Mouse (Mus musculus) liver, adult 2 months (tissue): Measurements from ENCODE around the gene Myo18a.

Source experiments
- CTCF ChIP-seq: fragments of 200-500 bp; IDR thresholded peaks from 2 replicates; pipeline ENCODE4 v1.5.1; 2011; ENCODE audit warnings: low read depth, low read length, control low read depth
- POLR2A ChIP-seq: fragments of 200-500 bp; IDR thresholded peaks from 2 replicates; pipeline ENCODE4 v1.6.1; 2011; ENCODE audit warnings: low read length, control low read depth; ENCODE audit not compliant: insufficient read depth; ENCODE audit errors: extremely low read depth

GRCm38 (mm10) chr11:77781088-77781487, 18.0 kb downstream of the Myo18a start:
- no peak for TF ChIP-seq CTCF
- no peak for TF ChIP-seq POLR2A
